Mouse (Mus musculus): ENCODE data around the gene Rbms3.

Rbms3 gene

GRCm38 (mm10) chr9:116975269-116975668 lies 654.4 kb downstream of the Rbms3 start:
- DNase-seq (ENCODE audit: low spot score): no peak

- peak; percentile 41 for DNase-seq (ENCODE audit: low spot score)
Measured at GRCm38 (mm10) chr9:116974134-116974533, 655.6 kb downstream of the Rbms3 start.

DNA sequence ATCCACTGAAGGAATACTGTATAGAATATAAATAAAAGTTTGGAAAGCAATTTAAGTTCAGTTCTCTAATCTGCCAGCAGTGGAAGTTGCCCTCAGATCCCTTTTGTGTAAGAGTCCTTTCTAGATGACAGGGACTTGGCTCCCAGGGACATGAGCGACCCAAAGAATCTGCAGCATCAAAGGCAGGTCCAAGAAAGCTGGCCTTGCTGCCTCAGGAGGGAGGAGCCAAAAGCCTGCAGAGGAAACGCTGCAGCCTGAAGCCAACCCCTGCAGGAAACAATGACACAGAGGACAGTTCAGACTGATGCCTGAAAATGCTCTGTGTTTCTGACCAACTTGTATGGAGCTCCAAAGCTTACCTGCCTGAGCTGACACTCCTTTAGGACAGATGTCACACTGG lies 656.1 kb downstream of the Rbms3 start:
- DNase-seq (ENCODE audit: low spot score): peak; percentile 5

DNA sequence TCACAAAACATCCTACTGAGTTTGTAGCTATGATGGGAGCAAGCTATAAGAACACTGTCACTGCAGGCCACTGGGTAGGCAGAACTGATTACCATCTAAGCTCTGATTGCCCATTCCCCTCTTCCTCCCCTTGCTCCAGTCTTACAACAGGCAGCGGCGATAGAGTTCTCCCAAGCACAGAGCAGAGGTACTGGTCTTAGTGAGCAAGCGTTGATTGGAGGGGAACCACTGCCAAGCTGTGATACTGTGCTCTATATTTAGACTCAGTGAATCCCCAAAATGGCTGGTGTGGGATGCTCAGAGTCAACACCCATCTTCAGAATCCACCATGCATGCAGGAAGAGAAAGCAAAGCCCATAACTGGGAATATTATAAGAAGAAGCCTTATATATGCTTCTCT lies 662.4 kb downstream of the Rbms3 start:
- DNase-seq (ENCODE audit: low spot score): no peak

DNA sequence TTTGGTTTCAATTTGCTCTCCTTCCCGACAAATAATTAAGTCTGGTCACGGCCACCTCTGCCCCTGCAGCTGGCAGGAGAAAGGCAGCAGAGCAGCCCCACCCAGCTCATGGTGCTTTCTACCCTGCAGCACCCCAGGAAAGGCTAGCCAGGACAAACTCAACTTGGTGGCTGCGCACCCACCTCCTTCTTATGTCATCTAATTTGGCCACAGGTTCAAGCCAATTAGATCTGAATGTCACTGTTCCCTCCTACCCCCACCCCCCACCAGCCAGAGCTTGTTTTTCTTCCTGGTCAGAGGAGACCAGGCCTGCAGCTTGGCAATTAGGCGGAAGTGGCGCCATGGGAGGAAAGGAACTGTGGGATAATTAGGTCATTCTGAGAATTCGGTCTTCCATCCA lies 664.0 kb downstream of the Rbms3 start:
- no peak for DNase-seq (ENCODE audit: low spot score)

GRCm38 (mm10) chr9:116956156-116956555 lies 673.6 kb downstream of the Rbms3 start:
- no peak for DNase-seq (ENCODE audit: low spot score)

DNA sequence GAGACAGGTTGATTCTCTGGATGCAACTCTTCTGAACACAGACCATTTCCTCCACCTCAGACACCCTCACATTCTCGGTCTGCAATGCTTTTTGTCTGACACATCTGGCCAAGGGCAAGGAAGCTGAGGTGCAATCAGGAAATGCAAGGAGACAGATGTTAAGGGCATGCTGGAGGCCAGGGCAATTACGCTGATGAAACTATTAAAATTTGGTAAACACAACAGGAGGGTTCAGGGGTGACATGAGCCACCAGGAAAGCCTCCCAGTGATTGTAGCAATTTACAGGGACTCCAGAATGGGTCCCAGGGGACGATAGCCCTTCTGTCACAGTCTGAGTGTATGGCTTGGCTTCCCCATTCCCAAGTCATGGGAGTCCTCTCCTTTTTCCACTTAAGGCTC lies 681.5 kb downstream of the Rbms3 start:
- no peak for DNase-seq (ENCODE audit: low spot score)

DNA sequence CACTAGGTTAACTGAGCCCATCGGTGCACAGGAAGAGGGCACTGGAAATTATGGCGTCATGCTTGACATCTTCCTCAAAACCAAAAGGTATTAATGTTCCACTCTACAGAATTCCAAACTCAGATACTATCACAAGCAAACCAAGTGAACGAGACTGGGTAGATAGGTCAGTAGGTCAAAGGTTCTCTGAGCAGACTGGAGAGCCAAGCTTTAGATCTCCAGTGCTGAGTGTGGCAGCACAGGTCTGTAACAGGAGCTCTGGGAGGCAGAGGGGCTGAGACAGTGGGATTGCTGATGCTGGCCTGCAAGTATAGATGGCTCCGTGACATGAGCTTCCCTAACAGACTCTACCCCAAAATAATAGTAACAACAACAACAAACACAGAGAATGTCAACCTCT lies 682.3 kb downstream of the Rbms3 start:
- no peak for DNase-seq (ENCODE audit: low spot score)

- DNase-seq (ENCODE audit: low spot score): no peak
Measured at GRCm38 (mm10) chr9:116946787-116947186, 682.9 kb downstream of the Rbms3 start.

GRCm38 (mm10) chr9:116945689-116946088 lies 684.0 kb downstream of the Rbms3 start:
- DNase-seq (ENCODE audit: low spot score): no peak

DNA sequence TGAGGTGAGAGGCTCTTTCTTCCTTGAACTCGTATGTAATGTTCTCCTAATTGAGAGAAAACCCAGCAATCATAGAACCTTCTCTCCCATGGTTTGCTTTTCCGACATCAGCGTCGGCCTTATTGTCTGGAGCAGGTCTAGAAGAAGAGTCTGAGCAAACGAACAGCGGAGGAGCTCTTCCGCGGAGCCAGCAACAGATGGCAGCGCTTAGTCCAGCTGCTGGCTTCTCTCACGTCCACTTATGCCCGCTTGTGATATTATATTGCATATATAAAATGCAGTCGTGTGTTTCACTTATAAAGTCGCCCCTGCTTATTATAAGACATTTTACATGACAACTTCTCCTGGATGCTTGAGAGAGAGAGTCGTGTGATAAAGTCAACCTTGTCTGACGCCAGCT lies 685.8 kb downstream of the Rbms3 start:
- DNase-seq (ENCODE audit: low spot score): no peak

DNA sequence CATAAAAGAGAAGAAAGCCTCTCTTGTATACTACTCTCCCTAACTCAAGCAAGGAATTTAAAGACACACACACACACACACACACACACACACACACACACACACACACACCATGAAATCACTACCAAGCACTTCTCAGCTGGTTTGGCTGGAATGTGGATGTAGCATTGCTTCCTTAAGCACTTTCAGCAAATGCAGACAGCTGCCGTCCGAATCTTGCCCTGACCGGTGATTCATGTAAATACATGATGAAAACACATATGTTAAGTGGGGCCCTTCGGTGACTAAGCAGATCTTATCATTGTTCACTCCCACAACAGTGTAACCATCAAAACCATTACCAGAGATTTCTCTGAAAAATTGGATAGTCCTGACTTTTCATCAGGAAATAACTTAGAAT lies 688.6 kb downstream of the Rbms3 start:
- no peak for DNase-seq (ENCODE audit: low spot score)

DNA sequence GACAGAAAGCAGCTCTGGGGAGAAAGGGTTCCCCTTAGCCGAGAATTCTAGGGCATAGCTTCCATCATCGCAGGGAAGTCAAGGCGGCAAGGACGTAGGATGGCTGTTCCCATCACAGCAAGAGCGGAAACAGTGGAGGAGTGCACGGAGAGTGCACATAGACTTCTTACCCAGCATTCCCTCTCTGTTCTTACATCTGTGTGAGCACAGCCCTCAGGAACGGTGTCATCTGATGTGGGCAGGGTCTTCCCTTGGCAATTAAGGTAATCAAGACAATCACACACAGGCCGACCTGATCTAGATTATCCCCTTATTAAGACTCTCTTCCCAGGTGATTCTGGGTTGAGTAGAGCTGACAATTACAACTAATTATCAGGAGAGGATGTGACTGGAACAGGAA lies 689.0 kb downstream of the Rbms3 start:
- no peak for DNase-seq (ENCODE audit: low spot score)

DNA sequence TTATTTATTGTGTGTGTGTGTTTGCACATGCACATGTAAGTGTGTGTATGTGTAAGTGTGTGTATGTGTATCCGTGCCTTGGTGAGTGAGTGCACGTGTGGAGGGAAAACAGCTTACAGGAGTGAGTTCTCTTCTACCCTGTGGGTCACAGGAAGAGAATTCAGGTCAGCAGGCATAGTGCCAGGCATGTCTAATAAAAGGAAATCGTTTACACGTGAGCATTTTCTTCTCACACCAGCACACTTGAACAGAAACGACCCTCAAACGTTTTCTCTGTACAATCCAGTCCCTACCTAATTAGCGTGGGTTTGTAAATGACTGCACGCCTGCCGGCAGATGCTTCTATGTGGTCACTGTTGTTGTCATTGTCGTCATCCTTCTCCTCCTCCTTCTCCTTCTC lies 701.4 kb downstream of the Rbms3 start:
- DNase-seq (ENCODE audit: low spot score): no peak

- no peak for DNase-seq (ENCODE audit: low spot score)
Measured at GRCm38 (mm10) chr9:116923151-116923550, 706.6 kb downstream of the Rbms3 start.

DNA sequence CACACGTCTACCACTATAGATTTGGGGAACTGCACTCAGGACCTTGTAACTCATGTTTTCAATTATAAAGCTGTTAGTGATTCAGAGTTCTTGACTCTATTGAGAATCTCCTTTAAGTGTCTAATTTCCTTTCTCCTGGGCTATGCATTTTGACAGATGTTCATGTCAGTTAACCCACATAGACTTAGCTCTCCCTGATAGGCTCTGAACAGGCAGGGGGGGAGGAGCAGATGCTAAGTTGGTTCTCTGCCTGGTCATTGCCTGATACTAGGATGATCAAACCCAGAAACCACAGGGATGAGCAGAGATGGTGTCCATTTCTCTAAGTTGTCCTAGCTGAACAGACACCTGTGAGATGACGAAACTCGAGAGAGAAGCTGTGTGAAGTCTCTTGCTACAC lies 707.2 kb downstream of the Rbms3 start:
- no peak for DNase-seq (ENCODE audit: low spot score)

DNA sequence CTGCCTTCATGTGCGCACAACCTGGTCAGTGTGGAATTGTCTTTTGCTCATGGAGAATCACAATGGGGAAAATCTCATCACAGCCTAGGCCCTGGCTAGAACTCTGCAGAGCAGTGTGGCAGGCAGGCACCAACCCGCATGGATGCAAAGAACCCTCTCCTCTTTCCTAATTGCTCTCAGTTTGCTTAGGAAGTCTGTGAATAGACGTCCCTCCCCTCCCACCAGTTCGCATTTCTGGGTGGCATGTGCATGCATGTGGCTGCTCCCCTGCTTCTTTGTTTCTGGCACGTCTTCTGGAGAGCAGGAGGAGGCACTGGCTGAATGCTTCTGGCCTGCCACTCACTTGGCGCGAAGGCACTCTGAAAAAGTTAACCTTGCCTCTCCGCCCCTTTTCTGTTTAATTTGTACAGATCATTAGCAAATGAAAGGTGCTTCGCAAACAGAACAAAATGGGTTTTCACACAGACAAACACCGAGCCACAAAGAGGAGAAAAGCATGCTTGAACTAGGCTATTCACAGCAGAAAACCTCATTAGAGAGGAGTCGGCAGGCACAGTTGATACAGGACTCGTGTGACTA lies 710.2 kb downstream of the Rbms3 start:
- no peak for DNase-seq (ENCODE audit: low spot score)

DNA sequence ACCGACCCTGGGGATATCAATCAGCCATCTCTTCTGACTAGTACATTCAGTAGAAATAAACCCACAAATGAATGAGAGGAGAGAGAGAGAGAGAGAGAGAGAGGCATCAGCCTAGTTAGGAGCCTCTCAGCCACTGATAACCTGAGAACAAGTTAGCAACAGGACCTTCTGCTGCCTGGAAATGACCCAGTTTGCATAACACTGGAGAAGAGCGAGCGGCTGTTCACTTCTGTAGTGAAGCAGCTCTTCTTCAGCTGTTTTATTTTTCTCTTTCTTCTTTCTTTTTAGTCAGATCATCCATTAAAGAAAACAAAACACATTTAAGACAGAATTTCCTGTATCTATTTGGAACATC lies 717.2 kb downstream of the Rbms3 start:
- no peak for DNase-seq (ENCODE audit: low spot score)

- DNase-seq (ENCODE audit: low spot score): no peak
Measured at GRCm38 (mm10) chr9:116911781-116912492, 717.8 kb downstream of the Rbms3 start.

DNA sequence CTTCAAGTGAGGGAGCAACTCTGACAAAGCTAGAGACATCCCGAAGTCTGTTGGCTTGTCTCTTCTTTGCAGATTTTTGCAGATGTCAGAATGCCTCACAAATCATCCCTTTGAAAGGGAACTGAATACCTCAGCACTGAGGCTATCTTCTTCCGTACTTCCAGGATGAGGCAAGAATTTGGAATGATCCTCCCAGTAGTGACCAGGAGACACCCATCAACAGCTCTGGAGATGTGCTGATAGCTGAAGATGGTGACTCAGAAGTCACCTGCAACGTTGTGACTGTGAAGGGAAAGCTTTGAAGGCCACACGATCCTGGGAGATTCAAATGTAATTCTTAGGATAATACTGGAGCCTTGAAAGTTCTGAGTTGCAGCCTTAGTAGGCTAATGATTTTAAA lies 720.2 kb downstream of the Rbms3 start:
- DNase-seq (ENCODE audit: low spot score): no peak

DNA sequence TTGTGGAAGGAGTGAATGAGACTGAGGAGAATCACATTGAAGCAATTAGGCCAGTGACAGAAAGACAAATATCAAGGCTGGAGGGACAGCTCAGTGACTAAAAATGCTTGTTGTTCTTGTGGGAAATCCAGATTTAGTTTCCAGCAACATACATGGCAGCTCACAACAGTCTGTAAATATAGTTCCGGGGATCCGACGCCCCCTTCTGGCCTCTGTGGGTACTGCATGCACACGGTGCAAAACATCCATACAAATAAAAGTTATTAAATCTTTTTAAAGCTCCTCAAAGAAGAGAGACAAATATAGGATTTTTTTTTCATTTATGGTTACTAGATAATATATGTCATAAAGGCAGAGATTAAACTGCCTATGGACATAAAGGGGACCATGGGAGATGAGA lies 722.8 kb downstream of the Rbms3 start:
- peak; percentile 48 for DNase-seq (ENCODE audit: low spot score)

DNA sequence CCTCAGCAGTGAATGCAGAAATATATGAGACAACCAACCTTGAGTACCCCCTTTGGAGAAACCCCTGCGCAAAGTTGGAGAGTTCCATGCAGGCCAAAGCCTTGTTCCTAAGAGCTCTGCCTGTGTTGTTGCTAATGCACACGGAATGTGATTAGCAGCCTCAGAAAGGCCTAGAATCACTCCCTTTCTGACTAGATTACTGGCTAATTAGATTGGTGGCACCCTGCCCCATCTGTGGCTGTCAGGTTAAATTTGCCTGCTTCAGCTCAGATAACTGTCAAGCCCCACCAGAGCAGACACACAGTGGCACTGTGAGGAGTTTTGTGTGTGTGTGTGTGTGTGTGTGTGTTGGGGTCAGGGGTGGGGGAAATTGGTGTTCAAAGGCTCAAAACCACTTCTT lies 724.1 kb downstream of the Rbms3 start:
- DNase-seq (ENCODE audit: low spot score): no peak

- DNase-seq (ENCODE audit: low spot score): no peak
Measured at GRCm38 (mm10) chr9:116903304-116903993, 726.3 kb downstream of the Rbms3 start.

DNA sequence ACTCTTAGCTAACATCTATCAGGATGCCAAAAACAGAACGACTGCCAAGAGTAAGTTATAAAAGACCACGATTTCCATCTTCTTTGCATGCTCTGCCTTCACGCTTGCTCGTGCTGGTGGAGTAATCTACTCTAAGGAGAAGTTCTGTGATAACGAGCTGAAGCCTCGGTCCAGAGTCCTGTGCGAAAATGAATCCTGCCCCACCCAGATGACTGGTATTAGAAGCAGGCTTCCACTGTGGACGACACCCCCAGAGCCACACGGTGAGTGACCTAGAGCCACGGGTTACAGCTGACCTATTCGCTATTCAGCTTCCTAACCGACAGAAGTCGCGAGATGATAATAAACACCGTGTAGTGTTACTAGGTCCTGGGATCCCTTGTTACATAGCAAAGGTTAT lies 730.3 kb downstream of the Rbms3 start:
- no peak for DNase-seq (ENCODE audit: low spot score)
